Mouse (Mus musculus) kidney, postnatal 0 days (tissue): Measurements from ENCODE around the gene 1700092M07Rik. TPM values are rescaled to one million over a fixed set of nuclear protein-coding genes. Genes with fewer than 3 reads are reported as not detected.

Experiments used
- ATAC-seq: fragments of 200-750 bp; cut with Nextera tagmentation; replicated peaks from 2 replicates; pipeline ENCODE4 v1.8.0; 2017; ENCODE audit warnings: low read depth, moderate number of reproducible peaks, moderate TSS enrichment, moderate library complexity; ENCODE audit not compliant: low FRiP score
- DNase-seq: peaks from one replicate; pipeline ENCODE4 v3.0.0-alpha.2; 2016; ENCODE audit warnings: low spot score
- H3K27ac ChIP-seq: fragments of 300-500 bp; sonication (generic); 2 replicates; pipeline ENCODE4 v1.5.1; 2014; ENCODE audit warnings: mild to moderate bottlenecking
- H3K27me3 ChIP-seq: fragments of 300-500 bp; sonication (generic); 2 replicates; pipeline ENCODE4 v1.6.1; 2014; ENCODE audit warnings: low read length, mixed read lengths; ENCODE audit not compliant: insufficient read depth
- H3K36me3 ChIP-seq: fragments of 300-500 bp; sonication (generic); 2 replicates; pipeline ENCODE4 v1.6.1; 2014; ENCODE audit warnings: low read length, mixed read lengths; ENCODE audit not compliant: insufficient read depth
- H3K4me1 ChIP-seq: fragments of 300-500 bp; sonication (generic); replicated peaks from 2 replicates; pipeline ENCODE4 v1.6.1; 2014; ENCODE audit warnings: antibody characterized with exemption, low read length, mixed read lengths; ENCODE audit not compliant: insufficient read depth
- H3K4me2 ChIP-seq: fragments of 300-500 bp; sonication (generic); 2 replicates; pipeline ENCODE4 v1.6.1; 2014; ENCODE audit warnings: mild to moderate bottlenecking, low read length, moderate library complexity, mixed read lengths
- H3K4me3 ChIP-seq: fragments of 300-500 bp; sonication (generic); replicated peaks from 2 replicates; pipeline ENCODE4 v1.5.1; 2014; ENCODE audit warnings: low read depth, low read length
- H3K9ac ChIP-seq: fragments of 300-500 bp; sonication (generic); 2 replicates; pipeline ENCODE4 v1.6.1; 2014; ENCODE audit warnings: low read depth, low read length
- H3K9me3 ChIP-seq: fragments of 300-500 bp; sonication (generic); replicated peaks from 2 replicates; pipeline ENCODE4 v1.6.1; 2016; ENCODE audit warnings: low read length, inconsistent platforms, mixed read lengths
- CTCF ChIP-seq: IDR thresholded peaks from 2 replicates; pipeline ENCODE4 v1.5.1; 2016; ENCODE audit warnings: antibody characterized with exemption, low read depth, mild to moderate bottlenecking, moderate library complexity
- WGBS: fragments of 180-500 bp; shearing (Covaris S2); extraction: QIAGEN DNeasy Blood & Tissue Kit; methylation state at CpG from one replicate; pipeline ENCODE4 v1.1.7; 2014; 5-methylcytosine and 5-hydroxymethylcytosine counted together
- polyA plus RNA-seq: library from polyadenylated mRNA; unstranded; fragments of >200 nt; fragmentation: Nextera tagmentation; extraction: Ambion mirVana; gene quantifications from 2 replicates; pipeline ENCODE4 v1.2.1, GENCODE M21; 2015

1700092M07Rik gene
- polyA plus RNA-seq, 1 experiment from 2014 or later = 0.75 TPM

GRCm38 (mm10) chr19:8760757-8761156 lies 20.2 kb downstream of the 1700092M07Rik start:
- no peaks in the 10 kb centered on the region for H3K27me3 ChIP-seq
- H3K4me3 ChIP-seq = no peak overlapping the region
- DNase-seq = no peak
- no peak overlapping the region for H3K27ac ChIP-seq
- peak; percentile 28 for TF ChIP-seq CTCF
- H3K36me3 ChIP-seq = peaks cover 36% of the 10 kb centered on the region
- H3K9ac ChIP-seq = no peak overlapping the region
- H3K9me3 ChIP-seq = no peaks in the 10 kb centered on the region
- peaks cover 5% of the 10 kb centered on the region for H3K4me1 ChIP-seq
- no peak for ATAC-seq
- H3K4me2 ChIP-seq = no peak overlapping the region
- WGBS = 90% methylated on average over 2 of the region's 2 CpGs

- 96% methylated on average over 4 of the region's 4 CpGs for WGBS
Observed at GRCm38 (mm10) chr19:8763276-8763675, 22.8 kb downstream of the 1700092M07Rik start.

GRCm38 (mm10) chr19:8765562-8765961 lies 25.0 kb downstream of the 1700092M07Rik start:
- Histone ChIP-seq H3K9ac (no peak overlapping the region), H3K27ac (no peak overlapping the region), H3K36me3 (peaks cover 71% of the 10 kb centered on the region), H3K27me3 (no peaks in the 10 kb centered on the region), H3K4me3 (no peak overlapping the region), H3K4me1 (no peaks in the 10 kb centered on the region), H3K9me3 (no peaks in the 10 kb centered on the region), H3K4me2 (no peak overlapping the region)
- no peak for TF ChIP-seq CTCF
- ATAC-seq (no peak), DNase-seq (no peak)
- WGBS = 99% methylated on average over 9 of the region's 9 CpGs

More at GRCm38 (mm10) chr19:8763276-8763675, 22.8 kb downstream of the 1700092M07Rik start:
- no peak for TF ChIP-seq CTCF
- Histone ChIP-seq H3K27ac (no peak overlapping the region), H3K4me3 (no peak overlapping the region), H3K9me3 (no peaks in the 10 kb centered on the region), H3K36me3 (peaks cover 61% of the 10 kb centered on the region), H3K4me1 (peaks cover 1% of the 10 kb centered on the region), H3K9ac (no peak overlapping the region), H3K27me3 (no peaks in the 10 kb centered on the region), H3K4me2 (no peak overlapping the region)
- ATAC-seq = no peak
- DNase-seq = no peak

- peak within 1 kb of the TSS; percentile 94 for H3K9ac ChIP-seq
- peaks cover 38% of the 10 kb centered on the region for H3K36me3 ChIP-seq
- H3K9me3 ChIP-seq = no peaks in the 10 kb centered on the region
- peak; percentile 12; the same call in 1 of the 2 replicates for TF ChIP-seq CTCF
- WGBS = 24% methylated on average over 29 of the region's 29 CpGs
- H3K4me2 ChIP-seq = peak within 1 kb of the TSS; percentile 74
- H3K4me1 ChIP-seq = peaks cover 14% of the 10 kb centered on the region; the same call in 1 of the 2 replicates
- no peaks in the 10 kb centered on the region for H3K27me3 ChIP-seq
- peak within 1 kb of the TSS; percentile 71 for H3K4me3 ChIP-seq
- ATAC-seq (peak; percentile 35), DNase-seq (peak; percentile 90)
- peak within 1 kb of the TSS; percentile 87 for H3K27ac ChIP-seq
Observed at GRCm38 (mm10) chr19:8770567-8771270, 30.2 kb downstream of the 1700092M07Rik start, which contains the start of gene Tmem223. Tmem223 (plus strand) TSS chr19:8770996.

GRCm38 (mm10) chr19:8772996-8773395 lies 32.5 kb downstream of the 1700092M07Rik start:
- WGBS = 74% methylated on average over 5 of the region's 5 CpGs
- Histone ChIP-seq H3K27me3 (no peaks in the 10 kb centered on the region), H3K9ac (peak overlapping the region; percentile 94; the same call in 1 of the 2 replicates), H3K36me3 (peaks cover 17% of the 10 kb centered on the region), H3K4me3 (peak overlapping the region; percentile 73; the same call in 1 of the 2 replicates), H3K4me1 (peaks cover 14% of the 10 kb centered on the region; the same call in 1 of the 2 replicates), H3K4me2 (peak overlapping the region; percentile 93), H3K9me3 (no peaks in the 10 kb centered on the region), H3K27ac (peak overlapping the region; percentile 97; the same call in 1 of the 2 replicates)
- no peak for TF ChIP-seq CTCF
- DNase-seq (no peak), ATAC-seq (no peak)

- H3K4me2 ChIP-seq = peak overlapping the region; percentile 93
- H3K4me3 ChIP-seq = peak overlapping the region; percentile 73
- H3K27ac ChIP-seq = peak overlapping the region; percentile 97; the same call in 1 of the 2 replicates
- peak overlapping the region; percentile 94; the same call in 1 of the 2 replicates for H3K9ac ChIP-seq
- no peaks in the 10 kb centered on the region for H3K27me3 ChIP-seq
- WGBS = 46% methylated on average over 6 of the region's 6 CpGs
- peaks cover 14% of the 10 kb centered on the region; the same call in 1 of the 2 replicates for H3K4me1 ChIP-seq
- peaks cover 17% of the 10 kb centered on the region for H3K36me3 ChIP-seq
- TF ChIP-seq CTCF = no peak
- ATAC-seq (no peak), DNase-seq (no peak)
- no peaks in the 10 kb centered on the region for H3K9me3 ChIP-seq
Observed at GRCm38 (mm10) chr19:8773409-8773808, 32.9 kb downstream of the 1700092M07Rik start.
